Mouse (Mus musculus) kidney, embryonic 16.5 days (tissue): ENCODE measurements at regions not wholly inside any gene's neighbourhood (a gene's known extent, or its start where the extent isn't known, plus 50 kb on each side); places are given as distances from the start of the nearest gene placed in this dataset.

Experiments
- ATAC-seq: fragments of 200-750 bp; cut with Nextera tagmentation; 2 replicates; pipeline ENCODE4 v1.8.0; 2017; ENCODE audit warnings: moderate TSS enrichment; ENCODE audit not compliant: low FRiP score, low TSS enrichment
- H3K27ac ChIP-seq: fragments of 300-500 bp; sonication (generic); 2 replicates; pipeline ENCODE4 v1.5.1; 2014; ENCODE audit warnings: low read length
- H3K27me3 ChIP-seq: fragments of 300-500 bp; sonication (generic); 2 replicates; pipeline ENCODE4 v1.6.1; 2014; ENCODE audit warnings: low read length, control low read depth, mixed read lengths; ENCODE audit not compliant: insufficient read depth
- H3K36me3 ChIP-seq: fragments of 300-500 bp; sonication (generic); 2 replicates; pipeline ENCODE4 v1.6.1; 2014; ENCODE audit warnings: low read length, control low read depth, mixed read lengths; ENCODE audit not compliant: insufficient read depth
- H3K4me1 ChIP-seq: fragments of 300-500 bp; sonication (generic); 2 replicates; pipeline ENCODE4 v1.6.1; 2014; ENCODE audit warnings: low read length, control low read depth, mixed read lengths; ENCODE audit not compliant: insufficient read depth
- H3K4me2 ChIP-seq: fragments of 300-500 bp; sonication (generic); replicated peaks from 2 replicates; pipeline ENCODE4 v1.6.1; 2014; ENCODE audit warnings: low read depth, low read length
- H3K4me3 ChIP-seq: fragments of 300-500 bp; sonication (generic); 2 replicates; pipeline ENCODE4 v1.5.1; 2014; ENCODE audit warnings: mild to moderate bottlenecking, low read length
- H3K9ac ChIP-seq: fragments of 300-500 bp; sonication (generic); replicated peaks from 2 replicates; pipeline ENCODE4 v1.6.1; 2014; ENCODE audit warnings: low read length
- H3K9me3 ChIP-seq: fragments of 300-500 bp; sonication (generic); 2 replicates; pipeline ENCODE4 v1.6.1; 2016; ENCODE audit warnings: low read length, control low read depth
- WGBS: fragments of 180-500 bp; shearing (Covaris S2); extraction: QIAGEN DNeasy Blood & Tissue Kit; methylation state at CpG from one replicate; pipeline ENCODE4 v1.1.7; 2014; 5-methylcytosine and 5-hydroxymethylcytosine counted together

DNA sequence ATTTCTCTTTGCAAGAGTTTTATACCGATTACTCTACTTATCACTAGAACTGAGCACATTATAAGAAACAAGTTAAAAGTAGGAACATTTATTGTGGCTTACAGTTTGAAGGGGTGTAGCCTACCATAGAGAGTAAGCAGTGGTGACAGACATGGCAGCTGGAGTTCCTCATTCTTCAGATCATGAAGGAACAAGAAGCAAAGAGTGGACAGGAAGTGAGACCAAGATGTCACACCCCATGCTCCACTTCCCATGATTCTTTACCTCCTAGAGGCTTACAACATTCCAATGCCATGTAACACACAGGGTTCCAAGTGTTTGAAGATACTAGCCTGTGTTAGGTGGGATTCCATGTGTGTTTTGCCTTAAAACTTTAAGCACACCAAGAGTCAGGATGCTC is 146.9 kb upstream of the Gm11114 start:
- H3K27me3 ChIP-seq = no peaks in the 10 kb centered on the region
- no peak overlapping the region for H3K4me3 ChIP-seq
- no peak overlapping the region for H3K4me2 ChIP-seq
- no peak overlapping the region for H3K27ac ChIP-seq
- H3K4me1 ChIP-seq = no peaks in the 10 kb centered on the region
- no peaks in the 10 kb centered on the region for H3K36me3 ChIP-seq
- H3K9ac ChIP-seq = no peak overlapping the region
- WGBS = 95% methylated on average over 1 of the region's 1 CpGs
- no peaks in the 10 kb centered on the region for H3K9me3 ChIP-seq
- no peak for ATAC-seq

DNA sequence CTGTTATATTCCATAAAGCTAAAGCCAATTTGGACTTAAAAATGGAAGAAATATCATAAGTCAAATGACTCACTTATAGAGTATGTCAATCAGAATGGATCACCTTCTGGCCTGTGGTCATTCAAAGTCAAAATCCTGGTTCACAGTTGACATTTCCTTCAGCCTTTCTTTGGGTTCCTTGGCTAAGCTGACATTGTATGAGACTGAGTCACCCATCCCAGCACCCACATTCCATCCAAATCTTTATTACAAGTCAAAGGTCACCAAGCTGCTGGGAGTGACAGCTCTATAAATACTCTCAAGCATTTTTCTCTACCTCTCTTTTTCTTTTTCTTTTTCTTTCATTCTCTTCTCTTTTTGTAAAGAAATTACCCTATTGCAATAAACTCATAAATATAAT is 145.3 kb upstream of the Gm11114 start:
- Histone ChIP-seq H3K9ac (no peak overlapping the region), H3K9me3 (no peaks in the 10 kb centered on the region), H3K27me3 (no peaks in the 10 kb centered on the region), H3K4me1 (no peaks in the 10 kb centered on the region), H3K4me3 (no peak overlapping the region), H3K36me3 (no peaks in the 10 kb centered on the region), H3K4me2 (no peak overlapping the region), H3K27ac (no peak overlapping the region)
- no peak for ATAC-seq

DNA sequence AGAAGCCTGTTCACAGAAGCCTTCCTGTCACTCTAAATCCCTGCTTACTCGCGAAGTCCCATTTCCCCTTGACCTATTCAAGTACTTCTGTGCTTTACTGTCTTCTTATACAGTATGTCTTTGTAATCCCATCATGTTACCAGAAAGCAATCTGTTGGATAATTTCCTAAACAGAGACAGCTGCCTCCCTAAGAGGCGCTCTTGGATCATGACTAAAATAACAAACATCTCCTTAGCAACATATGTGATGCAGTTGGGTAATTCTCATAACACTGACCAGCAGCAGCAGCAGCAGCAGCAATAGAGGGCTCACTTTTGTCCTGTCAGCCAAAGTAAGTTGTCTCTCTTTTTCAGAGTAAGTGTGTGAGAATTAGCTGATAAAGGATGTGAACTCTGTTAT is 138.1 kb upstream of the Gm11114 start:
- no peak overlapping the region for H3K27ac ChIP-seq
- H3K4me2 ChIP-seq = no peak overlapping the region
- no peaks in the 10 kb centered on the region for H3K9me3 ChIP-seq
- no peak overlapping the region for H3K9ac ChIP-seq
- H3K4me3 ChIP-seq = no peak overlapping the region
- no peaks in the 10 kb centered on the region for H3K27me3 ChIP-seq
- 72% methylated on average over 3 of the region's 3 CpGs for WGBS
- no peak for ATAC-seq
- no peaks in the 10 kb centered on the region for H3K36me3 ChIP-seq
- H3K4me1 ChIP-seq = no peaks in the 10 kb centered on the region

DNA sequence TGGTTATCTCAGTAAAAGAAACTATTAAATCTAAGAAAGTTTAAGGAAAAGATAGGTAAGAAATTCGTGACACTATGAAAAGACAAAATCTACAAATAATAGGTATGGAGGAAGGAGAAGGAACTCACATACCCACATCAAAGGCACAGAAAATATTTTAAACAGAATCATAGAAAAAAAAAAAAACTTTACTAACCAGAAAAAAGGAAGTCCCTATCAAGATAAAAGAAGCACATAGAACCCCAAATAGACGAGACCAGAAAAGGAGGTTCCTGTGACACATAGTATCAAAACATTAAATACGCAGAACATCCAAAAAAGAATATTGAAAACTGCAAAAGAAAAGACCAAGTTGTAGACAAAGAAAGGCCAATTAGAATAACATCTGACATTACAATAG is 111.4 kb upstream of the Gm11114 start:
- Histone ChIP-seq H3K4me3 (no peak overlapping the region), H3K27me3 (no peaks in the 10 kb centered on the region), H3K36me3 (no peaks in the 10 kb centered on the region), H3K9ac (no peak overlapping the region), H3K9me3 (no peaks in the 10 kb centered on the region), H3K4me2 (no peak overlapping the region), H3K27ac (no peak overlapping the region), H3K4me1 (no peaks in the 10 kb centered on the region)
- 75% methylated on average over 3 of the region's 3 CpGs for WGBS
- no peak for ATAC-seq

DNA sequence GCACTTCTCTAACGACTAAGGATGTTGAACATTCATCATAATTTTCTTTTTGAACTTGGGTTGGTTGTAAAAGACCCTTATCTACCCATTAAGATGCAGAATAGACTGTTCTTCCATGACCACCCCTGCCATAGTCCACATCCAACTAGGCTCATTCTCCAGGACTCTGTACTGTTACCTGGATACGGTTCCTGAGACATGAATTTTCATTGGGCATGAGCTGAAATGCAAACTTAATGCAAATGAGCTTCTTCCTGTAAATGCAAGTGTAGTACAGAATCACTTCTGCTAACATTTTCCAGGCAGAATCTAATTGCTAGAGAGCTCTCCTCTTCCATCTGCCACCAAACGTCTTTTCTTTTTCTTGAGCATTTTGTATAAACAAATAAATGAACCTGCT is 87.7 kb upstream of the Gm11114 start:
- whole genome bisulfite sequencing = 72% methylated on average over 3 of the region's 3 CpGs
- H3K4me2 ChIP-seq = no peak overlapping the region
- no peaks in the 10 kb centered on the region for H3K36me3 ChIP-seq
- no peak overlapping the region for H3K27ac ChIP-seq
- no peak for ATAC-seq
- H3K9me3 ChIP-seq = no peaks in the 10 kb centered on the region
- no peaks in the 10 kb centered on the region for H3K4me1 ChIP-seq
- no peak overlapping the region for H3K9ac ChIP-seq
- H3K27me3 ChIP-seq = no peaks in the 10 kb centered on the region
- no peak overlapping the region for H3K4me3 ChIP-seq
